Mouse (Mus musculus) MEL (cell line): Measurements from ENCODE around the gene Ybx1.

ENCODE experiments used
- CHD2 ChIP-seq: IDR thresholded peaks from 2 replicates; pipeline ENCODE4 v1.6.1; 2011; ENCODE audit warnings: low read length, improper control_type of control experiment
- CTCF ChIP-seq, 3 experiments: IDR thresholded peaks in 2 of 3; conservative IDR thresholded peaks in 1 of 3; 2 replicates each; pipeline ENCODE4 v1.5.1; 2011 to 2012; ENCODE audit warnings: low read length in 3 of 3, low read depth in 2 of 3, mild to moderate bottlenecking in 2 of 3, improper control_type of control experiment in 1 of 3, inconsistent platforms in 1 of 3, mixed read lengths in 1 of 3, moderate library complexity in 1 of 3; ENCODE audit not compliant: control insufficient read depth in 1 of 3, insufficient read depth in 1 of 3, poor library complexity in 1 of 3, severe bottlenecking in 1 of 3
- EP300 ChIP-seq, 2 experiments: IDR thresholded peaks; 2 replicates each; pipeline ENCODE4 v1.6.1; 2011; ENCODE audit warnings: improper control_type of control experiment in 2 of 2, low read length in 2 of 2, low read depth in 1 of 2, mild to moderate bottlenecking in 1 of 2
- GATA1 ChIP-seq: IDR thresholded peaks from 2 replicates; pipeline ENCODE4 v1.6.1; 2011; ENCODE audit warnings: low read depth, low read length, improper control_type of control experiment
- KAT2A ChIP-seq: conservative IDR thresholded peaks from 2 replicates; pipeline ENCODE4 v1.6.1; 2012; ENCODE audit warnings: low read depth, low read length, improper control_type of control experiment, inconsistent platforms
- MEF2A ChIP-seq: IDR thresholded peaks from 2 replicates; pipeline ENCODE4 v1.6.1; 2014; ENCODE audit warnings: low read depth, mild to moderate bottlenecking, inconsistent platforms, low read length, improper control_type of control experiment; ENCODE audit not compliant: poor library complexity, insufficient replicate concordance, severe bottlenecking; ENCODE audit errors: extremely low read depth
- MXI1 ChIP-seq: IDR thresholded peaks from 2 replicates; pipeline ENCODE4 v1.6.1; 2011; ENCODE audit warnings: mild to moderate bottlenecking, low read depth, low read length, improper control_type of control experiment
- MYC ChIP-seq: IDR thresholded peaks from 2 replicates; pipeline ENCODE4 v1.6.1; 2011; ENCODE audit warnings: low read depth, mild to moderate bottlenecking, low read length, improper control_type of control experiment, moderate library complexity
- POLR2A ChIP-seq, 2 experiments: IDR thresholded peaks; 2 replicates each; pipeline ENCODE4 v1.6.1; 2011 to 2012; ENCODE audit warnings: low read length in 2 of 2, mild to moderate bottlenecking in 2 of 2, control low read depth in 1 of 2, improper control_type of control experiment in 1 of 2, low read depth in 1 of 2, moderate library complexity in 1 of 2; ENCODE audit not compliant: control insufficient read depth in 1 of 2, insufficient read depth in 1 of 2, poor library complexity in 1 of 2
- TAL1 ChIP-seq: IDR thresholded peaks from 2 replicates; pipeline ENCODE4 v1.6.1; 2012; ENCODE audit warnings: mild to moderate bottlenecking, inconsistent platforms, low read length, moderate library complexity, mixed read lengths
- TBP ChIP-seq: IDR thresholded peaks from 2 replicates; pipeline ENCODE4 v1.8.0; 2011; ENCODE audit warnings: low read depth, low read length, improper control_type of control experiment
- ZC3H11A ChIP-seq: IDR thresholded peaks from 2 replicates; pipeline ENCODE4 v1.6.1; 2012; ENCODE audit warnings: low read depth, mild to moderate bottlenecking, inconsistent platforms, low read length, improper control_type of control experiment

- TF ChIP-seq CHD2 (no peak), KAT2A (no peak), EP300 (IDR thresholded peaks at IDR 0.05; ENCODE audit: low read depth in 1 of 2, low read length in 2 of 2) (no peak), TAL1 (no peak), POLR2A (IDR thresholded peaks at IDR 0.05; ENCODE audit: control insufficient read depth in 1 of 2, insufficient read depth in 1 of 2, low read depth in 1 of 2, low read length in 2 of 2, poor library complexity in 1 of 2) (no peak), CTCF (IDR thresholded peaks at IDR 0.05 in 2 of 3, conservative IDR thresholded peaks at IDR 0.05 in 1 of 3; ENCODE audit: control insufficient read depth in 1 of 3, insufficient read depth in 1 of 3, low read depth in 2 of 3, low read length in 3 of 3, poor library complexity in 1 of 3, severe bottlenecking in 1 of 3) (no peak), MYC (no peak), TBP (no peak), MXI1 (no peak), GATA1 (no peak), ZC3H11A (no peak), MEF2A (no peak)
Measured at GRCm38 (mm10) chr4:119246688-119247225, 47.6 kb downstream of the Ybx1 start.
